Comparison of ENCODE assay signal across 18 mouse cellular contexts in the genomic region with DNA sequence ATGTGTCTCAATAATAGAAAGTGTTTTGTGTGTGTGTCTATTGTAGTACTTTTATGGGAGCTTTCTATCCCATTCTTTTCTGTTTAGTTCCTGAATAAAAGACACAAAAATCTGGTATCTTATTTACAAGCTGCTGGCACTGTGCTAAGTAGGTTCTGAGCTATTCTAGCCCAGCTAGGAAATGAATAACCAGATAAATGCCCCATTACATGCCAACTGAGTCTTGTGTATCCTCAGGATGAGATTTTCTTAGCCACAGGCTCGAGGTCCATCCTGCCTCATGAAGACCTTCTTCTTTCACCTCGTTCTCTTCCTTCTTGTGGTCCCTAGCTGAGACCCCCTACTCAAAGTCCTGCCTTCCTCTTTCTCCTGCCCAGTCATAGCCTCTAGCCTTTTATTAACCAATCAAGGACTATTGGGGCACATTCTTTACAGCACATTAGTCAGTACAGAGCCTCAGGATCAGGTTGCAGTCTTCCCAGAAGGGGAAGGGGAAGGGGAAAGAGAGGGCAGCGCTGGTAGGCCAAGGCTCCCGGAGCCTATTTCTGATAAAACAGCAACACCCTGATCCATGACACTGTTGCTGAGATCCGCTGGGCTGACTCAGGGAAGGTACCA. TPM values are rescaled to one million over a fixed set of nuclear protein-coding genes. Genes with fewer than 3 reads are reported as not detected.
A peak's percentile ranks its signal among the peaks of the same experiment; 100 is the strongest.
DNase-seq lines count a peak whose midpoint lies in the region; ATAC-seq lines count a peak whose summit lies in the region.
"Had no signal": no experiment of that assay in that cellular context is flagged by ENCODE, and none has a peak within 500 bp of the region (broad histone marks: within the 10 kb centered on the region; RNA-seq: fewer than 3 reads in every experiment).

No protein-coding gene starts in this region.

- H3K27ac ChIP-seq in forebrain, embryonic 10.5 days, result peak overlapping the region; percentile 17; the same call in 1 of the 2 replicates
- no peak overlapping the region for H3K27ac ChIP-seq in forebrain, embryonic 11.5 days (ENCODE audit: low read depth, low read length)
- H3K27ac ChIP-seq in embryonic facial prominence, embryonic 11.5 days (replicated peaks; ENCODE audit: low read depth, low read length), result no peak overlapping the region
- no peak overlapping the region for H3K27ac ChIP-seq in kidney, embryonic 14.5 days (ENCODE audit: low read depth, low read length)
- no peak overlapping the region for H3K27ac ChIP-seq in limb, embryonic 11.5 days (replicated peaks; ENCODE audit: low read depth, low read length)
- H3K27ac ChIP-seq: embryonic facial prominence, embryonic 15.5 days; forebrain, embryonic 13.5 days; heart, embryonic 15.5 days; hindbrain, embryonic 10.5 days; left cerebral cortex, adult 2 months; limb, embryonic 15.5 days; neural tube, embryonic 12.5 days had no signal

- WGBS in forebrain, embryonic 10.5 days, result 56% methylated on average over 5 of the region's 5 CpGs
- WGBS in forebrain, embryonic 11.5 days, result 52% methylated on average over 5 of the region's 5 CpGs
- 32% methylated on average over 5 of the region's 5 CpGs for WGBS in embryonic facial prominence, embryonic 11.5 days
- 26% methylated on average over 5 of the region's 5 CpGs for WGBS in kidney, embryonic 14.5 days
- 39% methylated on average over 5 of the region's 5 CpGs for WGBS in limb, embryonic 11.5 days

- H3K36me3 ChIP-seq in forebrain, embryonic 10.5 days (replicated peaks), result no peaks in the 10 kb centered on the region
- H3K36me3 ChIP-seq in forebrain, embryonic 11.5 days (ENCODE audit: control insufficient read depth, insufficient read depth, low read length), result no peaks in the 10 kb centered on the region
- no peaks in the 10 kb centered on the region for H3K36me3 ChIP-seq in embryonic facial prominence, embryonic 11.5 days (replicated peaks; ENCODE audit: control insufficient read depth, insufficient read depth, low read depth, low read length)
- H3K36me3 ChIP-seq in kidney, embryonic 14.5 days (ENCODE audit: control insufficient read depth, insufficient read depth, low read length), result no peaks in the 10 kb centered on the region
- no peaks in the 10 kb centered on the region for H3K36me3 ChIP-seq in limb, embryonic 11.5 days (ENCODE audit: control insufficient read depth, insufficient read depth, low read length)
- H3K36me3 ChIP-seq: embryonic facial prominence, embryonic 15.5 days; heart, embryonic 15.5 days; hindbrain, embryonic 10.5 days; limb, embryonic 15.5 days; neural tube, embryonic 12.5 days had no signal

- H3K4me1 ChIP-seq in forebrain, embryonic 10.5 days, result peaks cover 13% of the 10 kb centered on the region
- H3K4me1 ChIP-seq in forebrain, embryonic 11.5 days (replicated peaks; ENCODE audit: control insufficient read depth, insufficient read depth, low read length), result no peaks in the 10 kb centered on the region
- H3K4me1 ChIP-seq in embryonic facial prominence, embryonic 11.5 days (ENCODE audit: control insufficient read depth, insufficient read depth, low read length), result no peaks in the 10 kb centered on the region
- no peaks in the 10 kb centered on the region for H3K4me1 ChIP-seq in kidney, embryonic 14.5 days (ENCODE audit: control insufficient read depth, insufficient read depth, low read length)
- 0 out of 2 replicates have a peak, but pooled peaks cover 3% of the 10 kb centered on the region for H3K4me1 ChIP-seq in limb, embryonic 11.5 days (ENCODE audit: control insufficient read depth, insufficient read depth, low read length)
- H3K4me1 ChIP-seq: embryonic facial prominence, embryonic 15.5 days; forebrain, embryonic 13.5 days; limb, embryonic 15.5 days; neural tube, embryonic 12.5 days had no signal

- no peak overlapping the region for H3K9ac ChIP-seq in forebrain, embryonic 11.5 days (ENCODE audit: low read length)
- H3K9ac ChIP-seq in embryonic facial prominence, embryonic 11.5 days (replicated peaks; ENCODE audit: low read length), result no peak overlapping the region
- no peak overlapping the region for H3K9ac ChIP-seq in kidney, embryonic 14.5 days (ENCODE audit: low read depth, low read length)
- H3K9ac ChIP-seq in limb, embryonic 11.5 days (ENCODE audit: low read length), result no peak overlapping the region
- H3K9ac ChIP-seq: embryonic facial prominence, embryonic 15.5 days; forebrain, embryonic 13.5 days; heart, embryonic 15.5 days; limb, embryonic 15.5 days; lung, embryonic 14.5 days; neural tube, embryonic 12.5 days had no signal

- DNase-seq in forebrain, embryonic 10.5 days (ENCODE audit: extremely low spot score, low spot score), result no peak
- DNase-seq in forebrain, embryonic 11.5 days (ENCODE audit: low spot score), result no peak
- peak; percentile 40 for DNase-seq in embryonic facial prominence, embryonic 11.5 days (ENCODE audit: low spot score)
- peak; percentile 40 for DNase-seq in limb, embryonic 11.5 days (ENCODE audit: low spot score)
- no peak for DNase-seq in urinary bladder, adult 2 months (ENCODE audit: low spot score)
- DNase-seq in frontal cortex, postnatal 14 days (ENCODE audit: low spot score in 2 of 2), result no peak
- DNase-seq in cerebellum, adult 18-20 months, result no peak
- DNase-seq: cerebellum, adult 9-11 months; heart, adult 18-20 months; lung, embryonic 14.5 days had no signal

- no peak overlapping the region for H3K4me3 ChIP-seq in forebrain, embryonic 10.5 days
- H3K4me3 ChIP-seq in forebrain, embryonic 11.5 days (ENCODE audit: low read depth, low read length), result no peak overlapping the region
- no peak overlapping the region for H3K4me3 ChIP-seq in embryonic facial prominence, embryonic 11.5 days (ENCODE audit: low read depth, low read length)
- no peak overlapping the region for H3K4me3 ChIP-seq in kidney, embryonic 14.5 days (ENCODE audit: low read length)
- no peak overlapping the region for H3K4me3 ChIP-seq in limb, embryonic 11.5 days (ENCODE audit: low read depth, low read length)
- H3K4me3 ChIP-seq: embryonic facial prominence, embryonic 15.5 days; forebrain, embryonic 13.5 days; heart, embryonic 15.5 days; hindbrain, embryonic 10.5 days; left cerebral cortex, adult 2 months; limb, embryonic 15.5 days; neural tube, embryonic 12.5 days had no signal

- H3K9me3 ChIP-seq in forebrain, embryonic 10.5 days, result no peaks in the 10 kb centered on the region
- no peaks in the 10 kb centered on the region for H3K9me3 ChIP-seq in forebrain, embryonic 11.5 days (ENCODE audit: control insufficient read depth, low read length)
- no peaks in the 10 kb centered on the region for H3K9me3 ChIP-seq in embryonic facial prominence, embryonic 11.5 days (replicated peaks; ENCODE audit: control insufficient read depth, low read length)
- H3K9me3 ChIP-seq in kidney, embryonic 14.5 days (ENCODE audit: control insufficient read depth, low read length), result no peaks in the 10 kb centered on the region
- H3K9me3 ChIP-seq in limb, embryonic 11.5 days (ENCODE audit: control insufficient read depth, low read length), result no peaks in the 10 kb centered on the region
- H3K9me3 ChIP-seq: embryonic facial prominence, embryonic 15.5 days; forebrain, embryonic 13.5 days; heart, embryonic 15.5 days; hindbrain, embryonic 10.5 days; limb, embryonic 15.5 days; neural tube, embryonic 12.5 days had no signal

- ATAC-seq in forebrain, embryonic 11.5 days (replicated peaks; ENCODE audit: low FRiP score), result no peak
- ATAC-seq in embryonic facial prominence, embryonic 11.5 days (replicated peaks; ENCODE audit: insufficient number of reproducible peaks, low FRiP score, low TSS enrichment, low read depth), result peak; percentile 72
- ATAC-seq in kidney, embryonic 14.5 days (ENCODE audit: low FRiP score, low TSS enrichment), result 0 out of 2 replicates have a peak, but pooled peaks have one; percentile 66
- 0 out of 2 replicates have a peak, but pooled peaks have one; percentile 62 for ATAC-seq in limb, embryonic 11.5 days (ENCODE audit: insufficient number of reproducible peaks, low FRiP score, low TSS enrichment, low read depth)
- ATAC-seq: forebrain, embryonic 13.5 days had no signal

- H3K27me3 ChIP-seq in forebrain, embryonic 10.5 days (ENCODE audit: poor library complexity, severe bottlenecking), result no peaks in the 10 kb centered on the region
- H3K27me3 ChIP-seq in forebrain, embryonic 11.5 days (ENCODE audit: control insufficient read depth, insufficient read depth, low read length), result no peaks in the 10 kb centered on the region
- H3K27me3 ChIP-seq in embryonic facial prominence, embryonic 11.5 days (ENCODE audit: control insufficient read depth, insufficient read depth, low read length), result no peaks in the 10 kb centered on the region
- H3K27me3 ChIP-seq in kidney, embryonic 14.5 days (ENCODE audit: control insufficient read depth, insufficient read depth, low read length), result no peaks in the 10 kb centered on the region
- no peaks in the 10 kb centered on the region for H3K27me3 ChIP-seq in limb, embryonic 11.5 days (ENCODE audit: control insufficient read depth, insufficient read depth, low read length)
- H3K27me3 ChIP-seq: embryonic facial prominence, embryonic 15.5 days; forebrain, embryonic 13.5 days; heart, embryonic 15.5 days; limb, embryonic 15.5 days; neural tube, embryonic 12.5 days had no signal

- H3K4me2 ChIP-seq in forebrain, embryonic 11.5 days (ENCODE audit: low read depth, low read length, severe bottlenecking), result no peak overlapping the region
- no peak overlapping the region for H3K4me2 ChIP-seq in embryonic facial prominence, embryonic 11.5 days (ENCODE audit: low read depth, low read length)
- no peak overlapping the region for H3K4me2 ChIP-seq in kidney, embryonic 14.5 days (replicated peaks; ENCODE audit: low read depth, low read length)
- no peak overlapping the region for H3K4me2 ChIP-seq in limb, embryonic 11.5 days (ENCODE audit: low read depth, severe bottlenecking)
- H3K4me2 ChIP-seq: embryonic facial prominence, embryonic 15.5 days; forebrain, embryonic 13.5 days; heart, embryonic 15.5 days; limb, embryonic 15.5 days; lung, embryonic 14.5 days; neural tube, embryonic 12.5 days had no signal

RNA-seq across cellular contexts. Expression of gene Slc25a30, which starts 11.0 kb away (rescaled TPM):
- 6.9 and 7.9 TPM in 2 replicates for polyA plus RNA-seq in forebrain, embryonic 10.5 days (2016; fragmentation: Nextera tagmentation; extraction: Ambion mirVana)
- 9.2 and 9.4 TPM in 2 replicates for polyA plus RNA-seq in forebrain, embryonic 11.5 days (2014; fragmentation: Nextera tagmentation; extraction: Ambion mirVana)
- polyA plus RNA-seq in embryonic facial prominence, embryonic 11.5 days (2014; fragmentation: Nextera tagmentation; extraction: Ambion mirVana), result 6.1 and 7.4 TPM in 2 replicates
- polyA plus RNA-seq in kidney, embryonic 14.5 days (2014; fragmentation: Nextera tagmentation; extraction: Ambion mirVana), result 8.1 and 9.6 TPM in 2 replicates
- 6.3 and 6.9 TPM in 2 replicates for polyA plus RNA-seq in limb, embryonic 11.5 days (2014; fragmentation: Nextera tagmentation; extraction: Ambion mirVana)
- 7.6 and 8.1 TPM in 2 replicates for polyA plus RNA-seq in urinary bladder, adult 2 months (2012; rRNA removed)

RNA-seq across cellular contexts. Expression of gene Cog3, which starts 43.6 kb away (rescaled TPM):
- polyA plus RNA-seq in forebrain, embryonic 10.5 days (2016; fragmentation: Nextera tagmentation; extraction: Ambion mirVana), result 17.7 and 18.6 TPM in 2 replicates
- polyA plus RNA-seq in forebrain, embryonic 11.5 days (2014; fragmentation: Nextera tagmentation; extraction: Ambion mirVana), result 22.5 and 23.9 TPM in 2 replicates
- polyA plus RNA-seq in embryonic facial prominence, embryonic 11.5 days (2014; fragmentation: Nextera tagmentation; extraction: Ambion mirVana), result 26.5 and 27.2 TPM in 2 replicates
- 12.0 and 24.9 TPM in 2 replicates for polyA plus RNA-seq in kidney, embryonic 14.5 days (2014; fragmentation: Nextera tagmentation; extraction: Ambion mirVana)
- 25.0 and 27.9 TPM in 2 replicates for polyA plus RNA-seq in limb, embryonic 11.5 days (2014; fragmentation: Nextera tagmentation; extraction: Ambion mirVana)
- polyA plus RNA-seq in urinary bladder, adult 2 months (2012; rRNA removed), result 22.4 and 25.1 TPM in 2 replicates

RNA-seq across cellular contexts. Expression of gene Tpt1, which starts 47.0 kb away (rescaled TPM):
- 885 and 915 TPM in 2 replicates for polyA plus RNA-seq in forebrain, embryonic 10.5 days (2016; fragmentation: Nextera tagmentation; extraction: Ambion mirVana)
- 889 and 1,020 TPM in 2 replicates for polyA plus RNA-seq in forebrain, embryonic 11.5 days (2014; fragmentation: Nextera tagmentation; extraction: Ambion mirVana)
- 1,068 and 1,141 TPM in 2 replicates for polyA plus RNA-seq in embryonic facial prominence, embryonic 11.5 days (2014; fragmentation: Nextera tagmentation; extraction: Ambion mirVana)
- 1,151 and 1,339 TPM in 2 replicates for polyA plus RNA-seq in kidney, embryonic 14.5 days (2014; fragmentation: Nextera tagmentation; extraction: Ambion mirVana)
- polyA plus RNA-seq in limb, embryonic 11.5 days (2014; fragmentation: Nextera tagmentation; extraction: Ambion mirVana), result 1,077 and 1,093 TPM in 2 replicates
- polyA plus RNA-seq in urinary bladder, adult 2 months (2012; rRNA removed), result 2,550 and 3,005 TPM in 2 replicates

Comparison
In these comparisons a context has a peak if more than half of its experiments do, and no peak if none do; other contexts are left out.
1. DNase-seq: peak in embryonic facial prominence, embryonic 11.5 days (single experiment) and limb, embryonic 11.5 days (single experiment); none in forebrain, embryonic 10.5 days (single experiment), forebrain, embryonic 11.5 days (single experiment), urinary bladder, adult 2 months (single experiment), frontal cortex, postnatal 14 days (0 of 2) and cerebellum, adult 18-20 months (0 of 2).